ENCODE assay signal across 23 mouse cellular contexts in genomic region chr7:96552292-96552860, GRCm38 (mm10).
A peak's percentile ranks its signal among the peaks of the same experiment; 100 is the strongest.
DNase-seq lines count a peak whose midpoint lies in the region; ATAC-seq lines count a peak whose summit lies in the region.
"Had no signal": no experiment of that assay in that cellular context is flagged by ENCODE, and none has a peak within 500 bp of the region (broad histone marks: within the 10 kb centered on the region; RNA-seq: fewer than 3 reads in every experiment).

No protein-coding gene starts in this region.

- no peak overlapping the region for H3K4me3 ChIP-seq in forebrain, embryonic 10.5 days
- H3K4me3 ChIP-seq in forebrain, embryonic 16.5 days (replicated peaks; ENCODE audit: low read length), result no peak overlapping the region
- H3K4me3 ChIP-seq in limb, embryonic 12.5 days (replicated peaks), result no peak overlapping the region
- H3K4me3 ChIP-seq: forebrain, embryonic 13.5 days; heart, embryonic 12.5 days; liver, embryonic 13.5 days had no signal

- H3K9ac ChIP-seq in forebrain, embryonic 16.5 days (replicated peaks; ENCODE audit: low read depth, low read length), result no peak overlapping the region
- no peak overlapping the region for H3K9ac ChIP-seq in limb, embryonic 12.5 days (replicated peaks)
- H3K9ac ChIP-seq: forebrain, embryonic 13.5 days; heart, embryonic 12.5 days; hindbrain, embryonic 14.5 days; liver, embryonic 13.5 days had no signal

- ATAC-seq in forebrain, embryonic 16.5 days, result no peak
- ATAC-seq in limb, embryonic 12.5 days (ENCODE audit: insufficient number of reproducible peaks, insufficient read depth, low FRiP score, low TSS enrichment, low read depth), result peak; percentile 41; the same call in 1 of the 2 replicates
- no peak for ATAC-seq in megakaryocyte progenitor cell, adult 5-6 weeks (replicated peaks; ENCODE audit: poor library complexity)
- ATAC-seq: forebrain, embryonic 13.5 days had no signal

- H3K4me1 ChIP-seq in forebrain, embryonic 10.5 days, result peaks cover 56% of the 10 kb centered on the region
- peaks cover 13% of the 10 kb centered on the region for H3K4me1 ChIP-seq in forebrain, embryonic 16.5 days (replicated peaks; ENCODE audit: control insufficient read depth, insufficient read depth, low read length)
- H3K4me1 ChIP-seq in limb, embryonic 12.5 days (replicated peaks), result peaks cover 64% of the 10 kb centered on the region
- H3K4me1 ChIP-seq: heart, embryonic 12.5 days; liver, embryonic 13.5 days had no signal

- peaks cover 32% of the 10 kb centered on the region for H3K36me3 ChIP-seq in forebrain, embryonic 10.5 days (replicated peaks)
- no peaks in the 10 kb centered on the region for H3K36me3 ChIP-seq in forebrain, embryonic 16.5 days (ENCODE audit: control insufficient read depth, insufficient read depth)
- peaks cover 13% of the 10 kb centered on the region; the same call in 1 of the 2 replicates for H3K36me3 ChIP-seq in limb, embryonic 12.5 days
- H3K36me3 ChIP-seq: G1E; heart, embryonic 12.5 days; liver, embryonic 13.5 days had no signal

- DNase-seq in forebrain, embryonic 10.5 days (ENCODE audit: extremely low spot score, low spot score), result no peak
- DNase-seq in retina, embryonic 14.5 days (ENCODE audit: low spot score), result peak; percentile 26
- DNase-seq in retina, postnatal 1 day, result no peak
- DNase-seq in layer of hippocampus, postnatal 10 days (ENCODE audit: low spot score in 2 of 2), result no peak
- DNase-seq in c-Kit-positive CD71-positive TER-119-positive erythroid progenitor cells, embryonic 14.5 days (ENCODE audit: low spot score), result no peak
- DNase-seq: adrenal gland, postnatal 25 days; cerebellum, adult 11-12 months; cerebellum, postnatal 36 days; gastrocnemius, postnatal 10 days; heart, adult 11 months; heart, postnatal 14 days; kidney, adult 11 months; liver, embryonic 13.5 days; midbrain, embryonic 14.5 days; right cerebral cortex, postnatal 4 days; thymus, postnatal 4 days had no signal

- no peak overlapping the region for H3K4me2 ChIP-seq in forebrain, embryonic 16.5 days (ENCODE audit: low read length)
- H3K4me2 ChIP-seq in limb, embryonic 12.5 days, result no peak overlapping the region
- H3K4me2 ChIP-seq: forebrain, embryonic 13.5 days; heart, embryonic 12.5 days; hindbrain, embryonic 14.5 days; liver, embryonic 13.5 days had no signal

- 86% methylated on average over 7 of the region's 7 CpGs for WGBS in forebrain, embryonic 10.5 days
- WGBS in forebrain, embryonic 16.5 days, result 78% methylated on average over 7 of the region's 7 CpGs
- 36% methylated on average over 7 of the region's 7 CpGs for WGBS in limb, embryonic 12.5 days

- H3K27ac ChIP-seq in forebrain, embryonic 10.5 days, result 0 out of 2 replicates have a peak overlapping the region, but pooled peaks have one; percentile 37
- H3K27ac ChIP-seq in forebrain, embryonic 16.5 days (ENCODE audit: low read length), result no peak overlapping the region
- H3K27ac ChIP-seq in limb, embryonic 12.5 days, result 0 out of 2 replicates have a peak overlapping the region, but pooled peaks have one; percentile 41
- H3K27ac ChIP-seq: forebrain, embryonic 13.5 days; hindbrain, embryonic 14.5 days; liver, embryonic 13.5 days had no signal

- H3K9me3 ChIP-seq in forebrain, embryonic 10.5 days, result 0 out of 2 replicates have a peak, but pooled peaks cover under 1% of the 10 kb centered on the region
- no peaks in the 10 kb centered on the region for H3K9me3 ChIP-seq in forebrain, embryonic 16.5 days (ENCODE audit: control insufficient read depth, low read length)
- no peaks in the 10 kb centered on the region for H3K9me3 ChIP-seq in limb, embryonic 12.5 days
- H3K9me3 ChIP-seq: forebrain, embryonic 13.5 days; heart, embryonic 12.5 days; liver, embryonic 13.5 days had no signal

- H3K27me3 ChIP-seq in forebrain, embryonic 10.5 days (ENCODE audit: poor library complexity, severe bottlenecking), result peaks cover 36% of the 10 kb centered on the region
- no peaks in the 10 kb centered on the region for H3K27me3 ChIP-seq in forebrain, embryonic 16.5 days (replicated peaks; ENCODE audit: control insufficient read depth, insufficient read depth, low read length)
- H3K27me3 ChIP-seq in limb, embryonic 12.5 days, result peaks cover 10% of the 10 kb centered on the region; the same call in 1 of the 2 replicates
- H3K27me3 ChIP-seq: forebrain, embryonic 13.5 days; liver, embryonic 13.5 days had no signal
